Mouse (Mus musculus) megakaryocyte progenitor cell, adult 5-6 weeks (primary cell): ENCODE data around the gene Hrc. TPM values are rescaled to one million over a fixed set of nuclear protein-coding genes. Genes with fewer than 3 reads are reported as not detected.

Source experiments
- ATAC-seq: replicated peaks from 2 replicates; pipeline ENCODE4 v1.8.0; 2016; ENCODE audit warnings: mild to moderate bottlenecking, moderate TSS enrichment, inconsistent platforms; ENCODE audit not compliant: poor library complexity
- total RNA-seq, 2 experiments: library from RNA; stranded (forward) in 1 of 2; stranded (reverse) in 1 of 2; fragments of 157-497, 149-512 nt in 1 of 2; fragments of 200-1000 nt in 1 of 2; gene quantifications; 2 replicates each; pipeline versions ENCODE4 v1.2.3 to v1.2.4; 2015 to 2017

The Hrc gene
- total RNA-seq (2015) (not detected in 2 replicates), total RNA-seq (2017) (not detected in 2 replicates)

DNA sequence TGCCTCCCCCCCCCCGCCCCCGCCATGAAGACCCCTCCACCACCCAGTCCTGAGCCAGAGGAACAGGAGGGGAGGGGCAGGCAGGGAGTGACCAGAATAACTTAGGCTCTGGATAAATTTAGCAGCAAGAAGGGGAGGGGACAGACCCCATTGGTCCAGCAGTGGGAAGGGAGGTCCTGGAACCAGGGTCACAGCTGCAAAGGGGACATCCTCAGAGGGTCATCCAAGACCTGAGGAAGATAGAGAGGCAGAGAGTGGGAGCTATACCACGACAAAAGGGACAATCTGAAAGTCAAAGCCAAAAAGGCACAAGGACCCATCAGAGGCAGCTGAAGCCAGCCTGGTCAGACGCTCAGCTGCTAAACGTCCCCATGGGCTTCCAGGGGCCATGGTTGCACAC, at the start of gene Hrc:
Gene Hrc (plus strand): TSS at position 235 of the 400 bp plus-strand sequence.
- ATAC-seq = no peak

DNA sequence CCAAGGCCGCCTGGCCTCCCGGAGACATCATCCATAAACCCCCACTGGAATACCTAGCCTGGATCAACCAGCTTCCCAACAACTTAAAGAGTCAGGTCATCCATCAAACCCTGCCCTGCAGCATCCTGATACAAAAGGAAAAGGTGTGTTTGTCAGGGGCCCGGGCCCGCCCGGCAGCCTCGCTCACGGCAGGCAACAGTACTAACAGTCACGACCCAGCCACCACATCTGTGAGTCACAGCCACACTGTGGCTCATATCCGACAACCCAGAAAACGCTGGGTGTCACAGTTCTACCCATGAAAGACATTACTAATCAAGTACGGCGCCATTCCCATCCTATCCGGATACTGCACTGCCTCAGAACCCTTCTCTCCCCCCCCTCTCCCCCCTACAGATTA, 48.6 kb upstream of the Hrc start:
- ATAC-seq = no peak

DNA sequence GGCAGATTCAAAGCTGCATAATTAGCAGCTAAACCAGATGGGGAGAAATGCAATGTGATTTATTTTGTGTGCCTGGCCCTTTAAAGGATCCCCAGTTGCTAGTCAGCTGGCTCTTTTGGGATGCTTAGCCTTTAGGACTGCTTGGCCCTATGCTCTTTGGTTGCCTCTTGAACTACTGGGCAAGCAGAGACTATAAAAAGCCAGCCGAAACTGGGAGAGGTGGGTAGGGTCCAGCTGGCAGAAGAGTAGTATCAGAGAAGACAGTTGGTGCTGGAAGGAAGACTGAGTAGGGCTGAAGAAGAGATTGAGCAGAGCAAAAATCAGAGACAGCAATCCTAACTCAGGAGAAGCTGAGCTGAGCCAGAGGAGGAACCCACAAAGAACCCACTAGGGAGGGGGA, 38.5 kb upstream of the Hrc start:
- ATAC-seq = no peak

DNA sequence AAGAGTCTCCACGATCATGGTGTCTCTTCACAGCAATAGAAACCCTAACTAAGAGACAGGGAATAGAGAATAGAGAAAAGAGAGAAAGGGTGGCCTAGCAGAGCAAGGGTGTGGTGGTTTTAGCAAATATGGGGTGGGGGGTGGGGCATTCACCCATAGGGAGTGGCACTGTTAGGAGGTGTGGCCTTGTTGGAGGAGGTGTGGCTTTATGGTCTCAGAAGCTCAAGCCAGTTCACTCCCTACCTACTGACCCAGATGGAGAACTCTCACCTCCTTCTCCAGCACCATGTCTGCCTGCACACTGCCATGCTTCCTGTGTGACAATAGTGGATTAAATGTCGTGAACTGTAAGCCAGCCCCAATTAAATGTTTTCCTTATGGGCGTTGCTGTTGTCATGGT, 37.5 kb upstream of the Hrc start:
- ATAC-seq = no peak

DNA sequence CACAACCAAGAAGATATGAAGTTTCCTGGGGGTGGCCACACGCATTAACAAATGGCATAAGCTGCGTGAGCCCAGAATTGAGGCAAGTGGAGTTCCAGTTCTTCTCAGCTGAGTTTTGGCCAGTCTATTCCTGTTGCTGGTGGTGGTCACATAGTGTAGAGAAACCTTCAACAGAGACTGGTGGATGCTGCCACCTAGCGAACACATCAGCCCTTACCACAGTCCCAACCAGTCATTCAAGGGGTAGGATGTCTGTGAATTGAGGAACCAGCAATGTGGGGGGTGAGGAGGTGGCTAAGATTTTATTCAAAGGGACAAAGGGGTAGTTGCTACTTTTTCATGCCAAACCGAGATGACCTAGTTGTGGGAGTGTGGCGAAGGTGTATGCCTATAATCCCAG, 35.3 kb upstream of the Hrc start:
- peak; percentile 98 for ATAC-seq

DNA sequence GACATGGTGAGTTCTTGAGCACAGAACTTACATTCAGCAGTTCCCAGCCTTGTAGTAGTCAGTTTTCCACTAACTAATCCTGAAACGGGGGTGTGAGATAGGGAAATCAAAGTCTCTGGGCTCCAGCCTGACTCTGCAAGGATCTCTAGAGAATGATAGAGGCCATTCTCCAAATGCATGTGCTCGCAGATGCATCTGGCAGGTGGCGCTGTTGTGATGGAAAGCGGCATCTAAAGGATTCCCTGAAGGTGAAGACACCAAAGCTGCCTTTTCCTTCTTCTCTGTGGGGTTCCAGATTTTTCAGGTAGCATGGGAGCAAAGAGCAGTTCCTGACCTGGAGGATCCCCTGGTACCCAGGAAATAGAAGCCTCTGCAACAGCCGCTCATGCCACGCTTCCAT, 34.8 kb upstream of the Hrc start:
- ATAC-seq = peak; percentile 56

DNA sequence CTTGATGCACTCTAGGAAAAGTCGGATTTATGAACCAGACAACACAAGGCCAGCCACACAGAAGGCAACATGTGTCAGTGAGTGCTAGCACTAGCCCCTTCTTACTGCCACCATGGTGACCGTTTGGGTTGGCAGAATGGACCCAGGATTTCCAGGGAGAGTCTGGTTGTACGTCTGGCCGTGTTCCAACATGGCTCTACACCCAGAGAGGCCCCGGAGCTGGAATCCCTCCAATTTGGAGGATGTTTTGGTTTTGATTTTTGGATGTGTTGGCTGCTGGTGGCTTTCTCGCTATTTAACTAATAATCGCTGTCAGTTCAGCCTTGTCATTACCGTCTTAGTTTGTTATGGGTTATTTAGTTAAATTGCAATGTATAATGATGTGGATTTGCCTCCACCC, 32.5 kb upstream of the Hrc start:
- no peak for ATAC-seq

DNA sequence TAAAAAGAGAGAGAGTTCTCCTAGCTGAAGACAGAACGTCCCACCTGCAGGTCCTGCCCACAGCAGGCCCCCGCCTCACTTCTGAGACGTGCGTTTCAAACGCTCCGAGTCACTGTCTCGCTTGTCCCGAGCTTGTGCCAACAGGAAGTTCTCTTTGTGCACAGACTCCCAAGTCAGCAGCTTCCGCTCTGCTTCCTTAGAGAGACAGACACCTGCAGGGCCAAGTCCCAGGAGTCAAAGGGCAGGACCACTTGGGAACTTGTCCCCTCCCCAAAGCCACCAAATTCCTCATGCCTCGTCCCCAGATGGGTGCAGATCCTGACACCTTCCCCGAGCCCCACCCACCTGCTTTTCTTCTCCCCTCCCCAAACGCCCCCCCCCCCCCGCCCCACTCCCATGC, 30.2 kb upstream of the Hrc start:
- ATAC-seq = no peak

DNA sequence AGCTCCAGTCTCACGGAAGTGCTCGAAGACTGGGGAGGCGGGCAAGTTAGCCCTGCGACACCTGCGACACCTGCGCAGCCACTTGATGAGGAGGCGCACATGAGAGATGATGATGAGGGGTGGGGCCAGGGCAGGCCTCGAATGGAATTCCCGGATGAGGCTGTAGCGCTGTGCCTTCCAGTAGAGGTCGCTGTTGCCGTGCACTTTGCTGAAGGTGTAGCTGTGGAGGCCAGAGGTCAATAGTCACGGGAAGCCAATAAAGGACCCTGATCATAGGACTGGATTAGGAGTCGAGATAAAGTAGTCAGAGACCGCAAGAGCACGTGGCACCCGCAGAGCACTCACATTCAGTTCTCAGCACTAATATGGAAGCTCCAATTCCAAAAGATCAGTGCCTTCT, 29.8 kb upstream of the Hrc start:
- ATAC-seq = peak; percentile 88

DNA sequence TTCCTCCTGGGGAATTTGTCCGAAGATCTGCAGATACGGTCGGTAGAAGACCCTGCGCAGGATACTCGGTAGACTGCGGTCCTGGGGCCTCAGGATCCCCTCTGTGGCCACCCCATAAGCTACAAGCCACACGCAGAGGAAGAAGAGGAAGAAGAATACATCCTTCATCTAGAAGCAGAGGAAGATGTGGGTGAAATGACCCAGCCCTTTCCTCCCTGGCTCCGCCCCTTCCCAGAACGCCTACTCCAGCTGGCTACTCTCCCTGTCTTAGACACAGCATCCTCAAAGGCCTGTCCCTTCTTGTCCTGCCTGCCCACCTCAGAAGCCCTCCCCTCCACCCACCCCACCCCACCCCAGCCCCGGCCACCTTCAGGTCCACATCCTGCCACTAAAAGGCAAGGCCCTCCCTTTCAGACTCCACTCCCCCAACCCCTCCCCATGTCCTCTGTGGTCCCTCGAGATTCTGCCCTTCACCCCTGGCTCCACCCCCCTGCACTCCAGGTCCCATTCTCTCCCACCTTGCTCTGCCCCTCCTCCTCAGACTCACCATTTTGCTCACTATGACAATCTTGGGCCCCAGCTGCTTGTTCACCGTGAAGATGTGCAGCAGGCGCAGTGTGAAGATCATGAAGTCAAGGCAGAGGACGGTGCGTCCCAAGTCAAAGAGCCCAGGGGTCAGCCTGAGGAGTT, 26.4 kb upstream of the Hrc start:
- ATAC-seq = peak; percentile 33

DNA sequence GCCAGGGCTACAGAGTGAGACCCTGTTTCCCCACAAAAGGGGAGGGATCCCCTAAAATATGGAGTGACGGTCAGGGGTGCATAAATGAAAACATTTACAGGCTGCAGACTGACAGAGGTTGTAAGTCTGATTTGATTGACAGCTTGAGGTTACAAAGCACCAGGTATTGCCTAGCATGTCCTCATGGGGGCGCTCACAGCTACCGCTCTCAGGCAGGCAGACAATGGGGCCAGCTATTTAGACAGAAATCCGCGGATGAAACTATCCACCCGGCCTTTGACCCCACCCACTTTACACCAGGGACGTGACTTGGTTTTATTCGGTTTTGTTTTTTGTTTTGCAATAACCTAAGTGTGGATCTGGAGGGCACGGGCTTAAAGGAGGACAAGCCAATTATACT, 25.6 kb upstream of the Hrc start:
- ATAC-seq = peak; percentile 80

DNA sequence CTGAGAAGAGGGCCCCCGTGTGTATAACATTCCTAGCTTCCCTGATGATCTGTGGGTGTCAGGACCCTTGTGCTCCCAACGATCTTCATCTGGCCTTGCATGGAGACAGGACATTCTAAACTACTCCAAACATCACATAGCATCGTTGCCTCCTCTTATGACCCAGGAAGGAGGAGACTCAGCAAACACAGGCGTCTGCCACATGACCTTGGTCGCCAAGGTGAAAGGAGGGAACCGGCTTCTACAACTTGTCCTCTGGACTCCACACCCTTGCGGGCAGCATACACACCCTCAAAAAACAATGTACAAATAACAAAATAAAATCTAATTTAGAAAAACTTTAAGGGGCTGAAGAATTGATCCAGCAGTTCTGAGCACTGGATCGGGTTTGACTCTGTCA, 23.1 kb upstream of the Hrc start:
- ATAC-seq = no peak

DNA sequence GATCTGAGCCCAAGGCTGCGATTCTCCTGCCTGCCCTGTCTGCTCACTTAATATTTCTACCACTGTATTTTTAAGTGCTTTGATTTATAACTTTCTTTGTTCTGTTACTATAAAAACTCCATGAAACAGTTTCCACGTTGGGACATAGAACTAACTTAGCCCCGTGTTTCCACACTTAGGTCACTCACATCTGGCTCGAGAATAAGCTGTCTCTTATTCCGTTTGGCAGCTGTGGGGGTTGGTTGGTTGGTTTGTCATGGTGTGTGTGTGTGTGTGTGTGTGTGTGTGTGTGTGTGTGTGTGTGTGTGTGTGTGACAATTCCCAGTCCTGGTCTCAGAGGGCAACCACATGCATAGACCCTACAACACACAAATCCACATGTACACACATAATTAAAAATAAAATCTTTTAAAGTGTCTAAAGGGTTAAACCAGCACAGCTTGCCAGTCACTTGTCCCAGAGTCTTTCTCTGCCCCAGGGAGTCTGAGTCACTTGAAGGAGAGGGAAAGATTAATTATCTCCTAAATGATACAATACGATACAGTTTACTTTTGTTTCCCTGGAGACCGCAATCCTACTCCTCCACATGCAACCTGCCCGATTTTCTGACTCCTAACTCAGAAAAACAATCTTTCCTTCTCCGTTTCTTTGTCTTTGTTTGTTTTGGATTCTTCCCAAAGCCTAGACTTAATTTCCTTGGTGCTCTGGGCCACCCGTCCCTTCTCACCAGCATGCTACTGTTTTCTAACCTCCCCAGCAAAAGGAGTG, 22.2 kb upstream of the Hrc start:
- no peak for ATAC-seq

DNA sequence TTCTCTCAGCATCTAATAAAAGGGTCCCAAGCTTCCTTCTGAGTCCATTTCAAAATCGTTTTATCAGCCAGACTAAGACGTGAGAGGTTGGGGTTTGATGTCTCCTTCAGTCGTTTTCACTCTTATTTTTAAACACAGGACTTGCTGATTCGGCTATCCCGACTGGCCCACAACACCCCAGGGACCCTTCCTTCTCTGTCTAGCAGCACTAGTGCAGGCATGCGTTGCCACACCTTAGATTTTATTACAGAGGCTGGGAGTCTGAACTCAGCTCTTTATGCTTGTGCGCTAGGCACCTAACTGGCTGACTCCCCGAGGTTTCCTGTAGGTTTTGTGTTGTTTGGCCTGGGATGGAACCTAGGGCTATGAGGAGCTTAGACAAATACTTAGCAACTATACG, 21.6 kb upstream of the Hrc start:
- ATAC-seq = no peak

DNA sequence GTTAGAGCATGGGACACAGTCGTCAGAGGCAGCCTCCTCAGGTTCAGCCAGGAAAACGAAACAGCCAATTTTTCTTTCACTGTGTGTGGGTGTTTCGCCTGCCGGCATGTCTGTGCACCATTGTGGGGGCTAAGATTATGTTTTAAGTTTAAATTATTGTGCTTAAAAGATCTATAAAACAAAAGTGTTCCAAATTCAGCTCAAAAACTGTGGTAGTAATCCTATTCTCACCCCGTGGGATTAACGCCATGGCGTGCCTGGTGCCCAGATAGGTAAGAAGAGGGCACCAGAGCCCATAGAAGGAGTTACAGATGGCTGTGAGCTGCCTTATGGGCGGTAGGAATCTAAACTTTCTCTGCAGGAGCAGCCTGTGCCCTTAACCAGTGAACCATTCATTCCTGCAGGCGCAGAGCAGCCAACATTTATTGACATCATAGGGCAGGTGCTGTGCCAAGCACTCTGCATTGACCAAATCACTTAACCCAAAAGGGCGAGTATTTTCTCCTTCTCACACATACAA, 19.8 kb upstream of the Hrc start:
- ATAC-seq = no peak

DNA sequence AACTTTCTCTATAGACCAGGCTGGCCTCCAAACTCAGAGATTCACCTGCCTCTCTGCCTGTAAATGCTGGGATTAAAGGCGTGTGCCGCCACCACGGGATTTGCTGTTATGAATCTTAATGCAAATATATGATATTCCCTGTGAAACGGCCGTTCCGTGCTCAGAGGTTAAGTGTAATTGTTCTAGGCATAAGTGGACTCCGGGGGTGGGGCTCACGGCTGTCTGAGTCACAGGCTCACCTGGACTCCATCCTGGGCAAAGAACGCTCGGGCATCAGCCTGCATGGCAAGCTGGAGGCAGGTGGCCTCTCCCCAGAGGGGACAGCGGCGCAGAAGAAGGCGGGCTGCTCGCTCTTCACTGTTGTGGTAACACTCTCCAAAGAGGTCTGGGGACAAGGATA, 18.6 kb upstream of the Hrc start:
- no peak for ATAC-seq

DNA sequence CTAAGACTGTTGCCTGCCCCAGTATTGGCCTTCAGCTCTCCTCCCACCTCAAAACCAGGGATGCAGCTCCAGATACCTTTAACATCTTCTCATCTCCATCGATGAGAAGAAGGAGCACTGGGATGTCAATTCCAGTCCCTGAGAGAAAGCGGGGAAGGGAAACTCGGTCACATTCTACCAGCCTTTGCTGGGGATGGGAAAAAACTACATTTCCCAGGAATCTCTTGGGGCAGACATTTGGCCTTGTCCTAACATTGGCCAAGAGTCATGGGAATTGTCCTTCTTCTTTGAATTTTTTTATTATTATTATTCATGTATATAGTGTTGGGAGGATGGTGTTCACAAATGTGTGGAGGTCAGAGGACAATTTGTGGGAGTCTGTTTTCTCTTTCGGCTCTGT, 12.8 kb upstream of the Hrc start:
- no peak for ATAC-seq

DNA sequence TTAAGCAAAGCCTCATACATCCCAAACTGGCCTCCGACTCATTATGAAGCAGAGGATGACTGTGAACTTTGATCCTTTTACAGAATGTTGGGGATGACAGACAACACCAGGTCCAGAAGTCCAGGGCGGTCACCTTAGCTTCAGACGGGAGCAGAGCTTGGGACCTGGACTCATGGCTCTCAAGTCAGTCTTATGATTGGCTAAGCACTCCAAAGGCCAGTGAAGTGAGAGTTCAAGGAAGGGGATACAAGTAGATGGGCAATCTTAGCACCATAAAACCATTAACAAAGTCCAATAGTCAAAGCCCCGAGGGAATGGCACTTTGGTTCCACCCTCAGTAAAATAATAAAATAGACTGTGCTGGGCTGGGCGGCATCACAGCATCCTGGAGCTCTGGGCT, 12.0 kb upstream of the Hrc start:
- ATAC-seq = no peak

DNA sequence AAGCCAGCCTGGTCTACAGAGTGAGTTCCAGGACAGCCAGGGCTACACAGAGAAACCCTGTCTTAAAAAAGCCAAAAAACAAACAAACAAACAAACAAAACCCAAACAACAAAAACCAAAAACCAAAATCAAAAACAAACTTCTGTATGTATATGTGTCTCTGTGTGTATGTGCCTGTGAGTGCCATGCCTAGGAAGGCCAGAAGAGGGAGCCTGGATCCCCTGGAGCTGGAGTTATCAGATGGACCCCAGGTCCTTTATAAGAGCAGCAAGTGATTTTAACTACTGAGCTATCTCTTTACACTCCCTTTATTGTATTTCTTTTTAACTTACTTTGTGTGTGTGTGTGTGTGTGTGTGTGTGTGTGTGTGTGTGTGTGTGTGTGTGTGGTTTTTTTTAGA, 9.3 kb upstream of the Hrc start:
- ATAC-seq = no peak

DNA sequence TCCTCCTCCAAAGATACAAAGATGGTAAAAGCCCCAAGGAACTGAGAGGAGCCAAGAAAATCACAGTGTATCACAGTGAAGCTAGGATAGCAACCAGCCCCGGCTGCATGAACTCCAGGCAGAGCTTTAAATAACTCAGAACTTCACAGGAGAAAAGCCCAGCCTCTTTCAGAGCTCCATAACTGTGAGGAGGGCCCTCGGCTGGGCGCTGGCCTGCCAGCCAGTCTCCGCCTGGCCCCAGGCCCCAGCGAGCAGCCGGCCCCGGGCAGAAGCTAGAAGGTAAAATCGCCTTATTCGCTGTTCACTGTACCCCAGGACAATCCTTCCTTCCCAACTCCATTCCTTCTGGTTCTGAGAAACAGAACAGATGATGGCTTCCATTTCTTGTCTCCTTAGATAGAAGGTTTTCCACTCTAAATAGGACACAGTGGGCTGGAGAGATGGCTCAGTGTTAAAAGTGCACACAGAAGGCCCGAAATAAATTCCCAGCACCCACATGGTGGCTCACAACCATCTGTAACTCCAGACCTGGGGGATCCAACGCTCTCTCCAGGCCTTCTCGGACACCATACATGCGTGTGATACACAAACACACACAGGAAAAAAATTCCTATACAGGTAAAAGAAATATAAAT, 6.1 kb upstream of the Hrc start:
- no peak for ATAC-seq

DNA sequence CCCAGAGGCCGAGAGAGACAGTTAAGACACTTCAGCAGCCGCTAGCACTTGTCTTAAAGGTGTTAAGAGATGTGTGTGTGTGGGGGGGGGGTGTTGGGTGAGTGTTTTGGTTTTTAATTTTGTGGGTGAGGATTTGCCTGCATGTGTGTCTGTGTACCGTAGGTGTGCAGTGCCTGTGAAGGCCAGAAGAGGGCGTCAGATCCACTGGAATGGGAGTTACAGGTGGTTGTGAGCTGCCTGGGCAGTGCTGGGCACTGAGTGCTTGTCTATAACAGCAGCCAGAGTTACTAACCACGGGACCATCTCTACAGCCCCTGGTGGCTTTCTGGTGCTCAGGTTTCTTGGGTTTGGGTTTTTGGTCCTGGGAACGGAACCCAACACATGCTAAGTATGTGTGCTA, 3.6 kb upstream of the Hrc start:
- no peak for ATAC-seq
